Mouse (Mus musculus) heart, postnatal 0 days (tissue): ENCODE results near the gene Akap6. TPM values are rescaled to one million over a fixed set of nuclear protein-coding genes. Genes with fewer than 3 reads are reported as not detected.

ENCODE experiments used
- ATAC-seq: fragments of 200-750 bp; cut with Nextera tagmentation; 2 replicates; pipeline ENCODE4 v1.8.0; 2017; ENCODE audit warnings: low read depth, moderate number of reproducible peaks, moderate library complexity; ENCODE audit not compliant: insufficient read depth
- DNase-seq: peaks from one replicate; pipeline ENCODE4 v3.0.0-alpha.2; 2016; ENCODE audit warnings: low spot score
- H3K27ac ChIP-seq: fragments of 300-500 bp; sonication (generic); 2 replicates; pipeline ENCODE4 v1.5.1; 2014; ENCODE audit warnings: low read depth, mild to moderate bottlenecking
- H3K27me3 ChIP-seq: fragments of 300-500 bp; sonication (generic); 2 replicates; pipeline ENCODE4 v1.6.1; 2014; ENCODE audit warnings: low read length, mixed read lengths; ENCODE audit not compliant: control insufficient read depth, insufficient read depth
- H3K36me3 ChIP-seq: fragments of 300-500 bp; sonication (generic); replicated peaks from 2 replicates; pipeline ENCODE4 v1.6.1; 2014; ENCODE audit warnings: low read length, mixed read lengths; ENCODE audit not compliant: control insufficient read depth, insufficient read depth
- H3K4me1 ChIP-seq: fragments of 300-500 bp; sonication (generic); 2 replicates; pipeline ENCODE4 v1.6.1; 2014; ENCODE audit warnings: antibody characterized with exemption; ENCODE audit not compliant: control insufficient read depth, insufficient read depth
- H3K4me2 ChIP-seq: fragments of 300-500 bp; sonication (generic); 2 replicates; pipeline ENCODE4 v1.6.1; 2014; ENCODE audit warnings: low read depth, mild to moderate bottlenecking, low read length, moderate library complexity
- H3K4me3 ChIP-seq: fragments of 300-500 bp; sonication (generic); 2 replicates; pipeline ENCODE4 v1.5.1; 2014; ENCODE audit warnings: low read depth, low read length
- H3K9ac ChIP-seq: fragments of 300-500 bp; sonication (generic); replicated peaks from 2 replicates; pipeline ENCODE4 v1.6.1; 2014; ENCODE audit warnings: low read depth, low read length, mixed read lengths
- H3K9me3 ChIP-seq: fragments of 300-500 bp; sonication (generic); replicated peaks from 2 replicates; pipeline ENCODE4 v1.6.1; 2016; ENCODE audit warnings: low read length; ENCODE audit not compliant: control insufficient read depth
- CTCF ChIP-seq: IDR thresholded peaks from 2 replicates; pipeline ENCODE4 v1.5.1; 2016; ENCODE audit warnings: antibody characterized with exemption, control low read depth, low read depth
- EP300 ChIP-seq: IDR thresholded peaks from 2 replicates; pipeline ENCODE4 v1.6.1; 2016; ENCODE audit warnings: antibody characterized with exemption, low read depth
- WGBS: fragments of 180-500 bp; shearing (Covaris S2); extraction: QIAGEN DNeasy Blood & Tissue Kit; methylation state at CpG from one replicate; pipeline ENCODE4 v1.1.7; 2014; 5-methylcytosine and 5-hydroxymethylcytosine counted together
- polyA plus RNA-seq: library from polyadenylated mRNA; unstranded; fragments of >200 nt; fragmentation: Nextera tagmentation; extraction: Ambion mirVana; gene quantifications from 2 replicates; pipeline ENCODE4 v1.2.1, GENCODE M21; 2015
- total RNA-seq: library from RNA; depleted of rRNA; stranded (reverse); fragments of >200 nt; gene quantifications from 2 replicates; pipeline ENCODE4 v1.2.3, GENCODE M21; 2014; ENCODE audit warnings: low replicate concordance

Gene Akap6
- total and polyA plus RNA-seq, 2 experiments from 2014 or later, result 10.3 to 53.2 TPM

GRCm38 (mm10) chr12:52771931-52772330 lies 72.7 kb downstream of the Akap6 start:
- 80% methylated on average over 7 of the region's 7 CpGs for WGBS
- TF ChIP-seq CTCF, result no peak
- TF ChIP-seq EP300, result no peak
- DNase-seq, result no peak
- H3K36me3 ChIP-seq, result no peaks in the 10 kb centered on the region
- no peaks in the 10 kb centered on the region for H3K9me3 ChIP-seq
- no peak overlapping the region for H3K4me2 ChIP-seq
- no peak overlapping the region for H3K9ac ChIP-seq
- no peak for ATAC-seq
- H3K4me1 ChIP-seq, result no peaks in the 10 kb centered on the region
- H3K27ac ChIP-seq, result no peak overlapping the region
- H3K4me3 ChIP-seq, result no peak overlapping the region
- H3K27me3 ChIP-seq, result no peaks in the 10 kb centered on the region

GRCm38 (mm10) chr12:52772494-52773280 lies 73.5 kb downstream of the Akap6 start:
- ATAC-seq (no peak), DNase-seq (no peak)
- WGBS, result 53% methylated on average over 10 of the region's 11 CpGs
- no peak overlapping the region; the same call in 1 of the 2 replicates for H3K9ac ChIP-seq
- no peaks in the 10 kb centered on the region for H3K36me3 ChIP-seq
- TF ChIP-seq CTCF, result no peak
- no peak for TF ChIP-seq EP300
- H3K9me3 ChIP-seq, result no peaks in the 10 kb centered on the region
- no peak overlapping the region for H3K4me2 ChIP-seq
- no peaks in the 10 kb centered on the region for H3K27me3 ChIP-seq
- H3K4me3 ChIP-seq, result no peak overlapping the region
- H3K4me1 ChIP-seq, result no peaks in the 10 kb centered on the region
- 0 out of 2 replicates have a peak overlapping the region, but pooled peaks have one; percentile 17 for H3K27ac ChIP-seq

- Histone ChIP-seq H3K27ac (no peak overlapping the region), H3K4me1 (no peaks in the 10 kb centered on the region), H3K27me3 (no peaks in the 10 kb centered on the region), H3K9ac (no peak overlapping the region), H3K4me2 (no peak overlapping the region), H3K36me3 (no peaks in the 10 kb centered on the region), H3K9me3 (no peaks in the 10 kb centered on the region), H3K4me3 (no peak overlapping the region)
- 55% methylated on average over 3 of the region's 3 CpGs for WGBS
- ATAC-seq (no peak), DNase-seq (no peak)
- no peak for TF ChIP-seq EP300
- no peak for TF ChIP-seq CTCF
These were observed 74.7 kb downstream of the Akap6 start for GRCm38 (mm10) chr12:52773847-52774246.

GRCm38 (mm10) chr12:52774382-52774781 lies 75.2 kb downstream of the Akap6 start:
- no peak overlapping the region for H3K4me3 ChIP-seq
- ATAC-seq (no peak), DNase-seq (no peak)
- TF ChIP-seq EP300 (no peak), CTCF (no peak)
- no peaks in the 10 kb centered on the region for H3K9me3 ChIP-seq
- 66% methylated on average over 6 of the region's 6 CpGs for WGBS
- no peak overlapping the region for H3K9ac ChIP-seq
- no peaks in the 10 kb centered on the region for H3K36me3 ChIP-seq
- no peak overlapping the region for H3K27ac ChIP-seq
- H3K4me1 ChIP-seq, result no peaks in the 10 kb centered on the region
- H3K4me2 ChIP-seq, result no peak overlapping the region
- no peaks in the 10 kb centered on the region for H3K27me3 ChIP-seq

GRCm38 (mm10) chr12:52780216-52780615 lies 81.0 kb downstream of the Akap6 start:
- ATAC-seq (no peak), DNase-seq (no peak)
- Histone ChIP-seq H3K27ac (no peak overlapping the region), H3K4me1 (peaks cover 3% of the 10 kb centered on the region; the same call in 1 of the 2 replicates), H3K9ac (no peak overlapping the region), H3K27me3 (no peaks in the 10 kb centered on the region), H3K36me3 (no peaks in the 10 kb centered on the region), H3K4me3 (no peak overlapping the region), H3K4me2 (no peak overlapping the region), H3K9me3 (no peaks in the 10 kb centered on the region)
- WGBS, result 64% methylated on average over 5 of the region's 5 CpGs
- TF ChIP-seq CTCF (no peak), EP300 (no peak)

- TF ChIP-seq EP300, result no peak
- no peak for TF ChIP-seq CTCF
- Histone ChIP-seq H3K36me3 (no peaks in the 10 kb centered on the region), H3K4me3 (no peak overlapping the region), H3K9ac (no peak overlapping the region), H3K4me2 (no peak overlapping the region), H3K27ac (no peak overlapping the region), H3K9me3 (no peaks in the 10 kb centered on the region), H3K4me1 (peaks cover 3% of the 10 kb centered on the region; the same call in 1 of the 2 replicates), H3K27me3 (no peaks in the 10 kb centered on the region)
- ATAC-seq, result no peak
- no peak for DNase-seq
- 57% methylated on average over 7 of the region's 7 CpGs for WGBS
These were observed 81.9 kb downstream of the Akap6 start for GRCm38 (mm10) chr12:52781066-52781465.
